Mouse (Mus musculus) spleen, adult 12 weeks (tissue): ENCODE results near the gene Plin2.
"Not testable (repeated sequence)": the region's sequence is repeated elsewhere in the genome, so short reads cannot be mapped to it uniquely, and the experiment has no call there.

Source experiments
- DNase-seq: peaks from one replicate; pipeline ENCODE4 v3.0.0; 2022; ENCODE audit warnings: low spot score

The Plin2 gene

DNA sequence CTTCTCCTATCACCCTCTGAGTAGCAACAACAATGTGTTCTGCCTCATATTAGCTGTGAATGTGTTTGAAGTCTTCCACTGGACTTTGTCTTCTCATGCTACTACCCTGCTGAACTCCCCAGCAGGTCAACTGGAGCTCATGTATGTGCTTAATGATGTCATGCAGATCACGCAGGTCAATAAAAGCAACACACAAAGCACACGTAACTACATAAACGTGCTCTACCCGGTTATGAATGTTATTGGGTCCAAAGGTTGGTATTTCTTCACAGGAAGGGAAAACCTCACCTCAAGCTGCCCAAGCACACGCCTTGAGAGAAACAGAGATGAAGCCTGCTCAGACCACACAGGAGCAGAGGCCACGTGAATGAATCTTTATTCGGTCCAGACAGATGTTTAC lies 43.4 kb downstream of the Plin2 start:
- not testable (repeated sequence) for DNase-seq

DNA sequence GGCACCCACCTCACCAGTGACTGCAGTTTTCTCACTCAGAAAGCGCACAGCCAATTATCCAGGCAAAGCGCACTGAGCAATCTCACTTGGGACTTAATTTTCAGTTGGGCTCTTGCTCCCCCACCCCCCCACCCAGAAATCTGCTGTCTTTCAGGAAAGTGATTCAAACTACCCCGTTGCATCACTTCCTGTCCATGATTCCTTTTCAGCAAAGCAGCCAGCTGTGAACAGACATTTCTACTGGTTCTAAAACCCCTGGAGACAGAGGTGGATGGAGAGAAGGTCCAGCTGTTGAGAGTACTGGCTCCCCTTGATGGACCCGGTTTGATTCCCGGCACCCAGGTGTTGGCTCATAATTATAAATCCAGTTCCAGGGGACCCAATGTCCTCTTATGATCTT lies 44.4 kb downstream of the Plin2 start:
- DNase-seq: no peak

DNA sequence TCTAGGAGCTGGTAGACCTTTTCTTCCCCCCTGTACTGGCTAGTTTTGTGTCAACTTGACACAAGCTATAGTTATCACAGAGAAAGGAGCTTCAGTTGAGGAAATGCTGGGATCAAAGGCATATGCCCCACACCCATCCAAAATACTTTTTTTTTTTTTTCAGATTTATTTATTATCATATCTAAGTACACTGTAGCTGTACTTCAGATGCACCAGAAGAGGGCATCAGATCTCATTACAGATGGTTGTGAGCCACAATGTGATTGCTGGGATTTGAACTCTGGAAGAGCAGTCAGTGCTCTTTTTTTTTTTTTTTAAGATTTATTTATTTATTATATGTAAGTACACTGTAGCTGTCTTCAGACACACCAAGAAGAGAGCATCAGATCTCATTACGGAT lies 47.3 kb downstream of the Plin2 start:
- not testable (repeated sequence) for DNase-seq

DNA sequence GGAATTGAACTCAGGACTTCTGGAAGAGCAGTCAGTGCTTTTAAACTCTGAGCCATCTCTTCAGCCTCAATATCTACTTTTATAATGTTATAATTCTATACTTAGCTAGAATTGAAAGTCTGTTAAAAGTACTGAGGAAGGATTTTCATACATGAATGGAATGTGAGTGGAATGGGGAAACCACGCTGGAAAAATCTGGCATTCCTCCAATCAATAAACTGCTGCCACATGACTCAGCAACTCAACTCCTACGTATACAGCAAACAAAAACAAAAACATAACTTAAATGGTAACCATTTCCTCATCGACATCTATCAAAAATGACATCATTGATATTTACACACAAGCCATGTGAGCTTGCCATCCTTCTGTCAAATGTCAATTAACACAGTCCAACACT lies 47.7 kb downstream of the Plin2 start:
- no peak for DNase-seq

DNA sequence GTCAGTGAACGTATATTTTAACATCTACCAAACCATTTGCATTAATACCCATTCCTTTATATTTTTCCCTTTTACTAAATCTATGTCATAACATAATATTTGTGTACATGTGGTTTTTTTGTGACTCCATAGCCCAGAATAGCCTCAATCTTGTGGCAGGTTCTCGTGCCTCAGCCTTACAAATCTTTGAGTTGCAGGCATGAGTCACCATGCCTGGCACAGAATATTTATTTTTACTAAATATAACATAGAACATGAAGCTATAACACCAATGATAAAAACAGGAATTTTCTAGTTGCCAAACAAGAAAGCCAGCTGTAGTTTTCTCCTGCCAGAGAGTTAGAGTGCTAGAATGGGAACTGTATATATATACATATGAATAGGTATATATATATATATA lies 49.4 kb downstream of the Plin2 start:
- DNase-seq: no peak

DNA sequence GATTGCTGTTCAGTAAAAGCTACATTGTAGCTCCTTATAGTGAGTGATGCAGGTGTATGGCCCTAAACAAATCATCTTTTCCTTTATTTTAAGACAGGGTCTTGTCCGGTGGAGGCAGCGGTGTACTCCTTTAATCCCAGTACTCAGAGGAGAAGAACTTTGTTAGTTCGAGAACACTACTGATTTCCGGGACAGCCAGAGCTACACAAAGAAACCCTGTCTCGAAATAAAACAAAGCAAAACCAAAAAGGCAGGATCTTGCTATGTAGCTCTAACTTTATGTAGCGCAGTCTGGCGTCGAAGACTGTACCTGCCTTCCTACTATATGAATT lies 57.6 kb downstream of the Plin2 start:
- no peak for DNase-seq

DNA sequence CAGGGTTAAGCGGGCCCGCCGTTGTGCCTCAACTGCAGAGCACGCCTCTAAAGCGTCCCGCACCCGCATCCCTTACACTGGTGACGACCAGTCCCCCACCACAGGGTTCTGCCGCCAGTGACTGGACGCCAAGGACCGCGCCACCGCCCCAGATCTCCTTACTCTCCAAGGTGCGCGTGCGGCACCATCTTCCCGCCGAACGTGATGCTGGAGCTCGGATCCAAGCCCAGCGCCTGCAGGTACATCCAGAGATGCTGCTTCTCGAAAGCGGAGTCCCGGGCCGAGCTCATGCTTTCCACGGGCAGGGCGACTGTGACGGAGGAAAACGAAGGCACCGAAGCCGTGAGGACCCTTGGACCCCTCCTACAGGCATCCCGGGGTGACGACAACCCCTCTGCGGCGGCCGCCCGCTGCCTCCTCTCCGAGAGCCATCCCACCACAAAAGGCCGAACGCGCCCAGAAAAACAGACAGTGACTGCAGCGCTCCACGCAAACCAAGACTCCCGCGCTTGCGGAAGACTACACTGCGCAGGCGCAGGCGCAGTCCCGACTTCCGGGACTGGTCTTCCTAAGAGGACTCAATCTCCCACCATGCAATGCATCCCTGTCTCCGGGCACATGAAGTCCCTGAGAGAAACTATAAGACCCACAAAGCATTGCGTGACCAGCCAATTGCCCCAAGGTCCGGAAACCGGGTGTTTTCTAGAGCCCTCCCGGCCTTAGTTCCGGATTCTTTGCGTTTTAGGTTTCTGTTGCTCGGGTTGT lies 58.2 kb downstream of the Plin2 start, which contains the start of gene Haus6:
Gene Haus6 (minus strand): TSS at position 532 of the 765 bp plus-strand sequence.
- peak; percentile 84 for DNase-seq
